Mouse (Mus musculus) NIH3T3 (cell line): ENCODE results near the gene Camkmt.

Experiments used
- DNase-seq: peaks from one replicate; pipeline ENCODE4 v3.0.0-alpha.2; 2012; ENCODE audit warnings: low read depth

Camkmt gene

DNA sequence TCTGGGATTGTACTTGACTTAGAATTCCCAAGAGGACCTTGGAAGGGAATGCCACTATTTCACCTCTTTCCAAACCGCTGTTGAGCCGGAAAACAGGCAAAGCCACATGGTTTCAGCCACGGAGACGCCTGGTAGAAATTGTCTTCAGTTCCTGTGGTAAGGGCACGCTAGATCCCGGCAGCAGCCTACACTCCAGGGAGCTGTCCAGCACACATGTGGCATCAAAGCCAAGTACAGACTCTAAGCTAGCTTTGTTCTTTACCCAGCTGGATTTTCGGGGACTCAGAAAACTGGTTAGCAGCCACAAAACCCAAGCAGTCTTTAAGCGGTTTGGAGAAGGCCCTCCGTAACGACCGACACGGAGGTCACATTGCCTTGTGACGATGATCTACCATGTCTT is 281.7 kb downstream of the Camkmt start:
- DNase-seq: peak; percentile 30

DNA sequence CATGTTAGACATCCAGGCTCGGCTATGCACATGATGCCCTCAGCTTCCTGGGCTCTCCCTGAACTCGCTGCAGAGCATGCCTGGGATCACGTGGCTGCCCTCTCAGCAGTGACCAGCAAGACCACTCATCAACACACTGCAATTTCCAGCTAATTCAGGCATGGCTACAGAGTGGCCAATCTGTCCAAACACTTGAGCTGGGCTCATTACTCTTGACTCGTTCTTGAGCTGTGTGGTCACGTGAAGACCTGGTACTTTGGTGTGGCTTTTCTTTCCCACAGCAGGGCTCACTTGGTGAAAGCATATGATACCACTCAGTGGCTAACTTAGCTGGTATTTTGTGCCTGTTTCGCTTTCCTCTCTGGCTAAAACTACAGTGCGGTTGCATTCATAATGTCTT is 282.2 kb downstream of the Camkmt start:
- no peak for DNase-seq

DNA sequence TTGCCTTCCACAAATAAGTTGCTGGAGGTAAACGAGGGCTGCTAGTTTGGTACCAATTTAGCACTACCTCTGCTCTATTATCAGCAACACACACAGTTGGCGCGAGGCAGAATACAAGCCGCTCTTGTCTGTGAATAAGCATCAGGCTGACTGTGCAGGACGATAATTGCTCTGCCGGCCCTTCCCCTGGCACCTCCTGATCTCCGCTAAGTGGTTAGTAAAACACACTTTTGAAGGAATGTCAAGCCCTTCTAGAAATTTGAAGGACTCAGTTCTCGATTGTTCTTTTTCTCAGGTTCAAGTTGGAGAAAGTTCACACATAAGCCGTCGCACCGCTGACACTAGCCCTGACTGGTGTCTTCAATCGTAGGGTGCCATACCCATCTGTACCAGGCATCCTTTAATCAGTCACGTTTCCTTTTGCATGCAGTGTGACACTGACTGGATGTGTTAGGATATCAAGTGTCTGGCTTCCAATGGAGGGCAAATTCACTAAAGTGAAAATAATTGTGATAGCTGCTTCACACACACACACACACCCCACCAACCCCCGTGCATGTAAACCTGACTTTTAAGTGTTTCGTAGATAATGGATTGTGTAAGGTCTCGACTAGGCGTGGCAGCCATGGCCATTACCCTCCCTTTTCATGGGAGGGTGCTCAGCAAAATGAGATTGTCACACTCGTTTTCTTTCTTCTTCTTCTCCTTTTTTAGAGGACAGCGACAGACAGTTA is 283.9 kb downstream of the Camkmt start:
- DNase-seq: no peak

DNA sequence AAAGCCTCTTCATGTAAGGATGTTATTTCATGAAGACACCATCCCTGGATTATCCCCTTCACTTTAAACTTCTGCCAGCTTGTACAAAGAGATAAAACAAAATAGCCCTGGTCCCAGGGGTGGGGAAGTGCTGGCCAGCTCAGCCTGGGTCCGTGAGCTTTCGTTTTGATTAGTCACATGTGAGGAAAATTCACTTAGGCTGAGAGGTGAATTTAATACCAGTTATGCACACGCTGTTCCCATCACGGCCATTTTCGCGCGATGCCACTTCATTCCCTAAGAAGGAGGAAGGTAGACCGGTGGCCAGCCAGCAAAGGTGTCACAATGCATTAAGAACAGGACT is 284.5 kb downstream of the Camkmt start:
- no peak for DNase-seq

DNA sequence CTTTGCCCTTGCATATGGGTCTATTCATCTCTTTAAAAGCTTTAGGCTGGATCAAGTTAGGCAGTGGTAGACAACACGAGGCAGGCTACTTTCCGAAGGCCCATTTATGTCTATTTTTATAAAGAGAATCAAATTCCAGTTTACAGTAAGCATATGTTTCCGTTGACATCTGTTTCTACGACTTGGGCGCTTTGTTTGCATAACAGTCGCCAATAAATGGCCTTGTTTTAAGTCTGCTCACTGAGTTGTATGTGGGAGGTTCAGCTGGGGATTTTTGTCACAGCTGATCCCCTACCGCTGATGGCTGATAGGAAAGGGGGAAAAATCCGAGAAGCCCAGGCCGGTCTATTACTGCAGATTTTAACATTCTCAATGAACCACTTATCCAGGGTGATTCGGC is 285.2 kb downstream of the Camkmt start:
- DNase-seq: no peak

DNA sequence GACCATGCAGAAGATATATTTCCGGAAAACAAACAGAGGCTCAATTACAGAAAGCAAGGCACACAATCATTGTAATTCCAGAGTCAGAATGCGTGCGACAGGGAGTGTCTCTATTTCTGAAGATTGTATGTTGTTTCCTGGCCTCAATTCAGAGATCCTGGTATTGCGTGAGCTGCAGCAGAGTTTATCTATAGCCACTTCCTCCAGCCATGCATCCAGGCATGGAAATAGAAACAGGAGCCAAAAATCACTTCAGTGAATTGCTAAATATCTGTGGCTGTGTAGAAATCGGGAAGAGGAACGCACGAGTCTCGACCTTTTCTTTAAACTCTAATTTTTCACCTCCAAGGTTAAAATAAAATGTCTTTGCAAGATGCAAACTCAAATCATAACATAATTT is 287.1 kb downstream of the Camkmt start:
- no peak for DNase-seq

DNA sequence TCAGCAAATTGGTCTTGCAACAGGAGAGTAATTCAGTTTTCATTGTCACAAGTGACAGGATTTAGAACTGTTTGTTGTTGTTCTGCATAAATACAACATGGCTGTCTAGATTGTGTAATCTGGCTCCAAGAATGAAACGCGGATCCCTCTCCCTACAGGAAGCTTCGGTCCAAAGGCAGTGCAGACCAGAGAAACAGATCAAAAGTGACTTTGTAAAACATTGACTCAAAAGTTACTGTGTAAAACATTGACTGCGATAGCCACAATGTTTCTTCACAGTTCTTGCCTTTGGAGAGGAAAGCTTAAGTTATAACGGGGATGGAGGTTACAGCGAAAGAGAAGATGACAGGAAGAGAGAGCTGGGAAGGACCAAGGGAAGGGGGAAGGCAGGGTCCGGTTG is 288.7 kb downstream of the Camkmt start:
- no peak for DNase-seq

DNA sequence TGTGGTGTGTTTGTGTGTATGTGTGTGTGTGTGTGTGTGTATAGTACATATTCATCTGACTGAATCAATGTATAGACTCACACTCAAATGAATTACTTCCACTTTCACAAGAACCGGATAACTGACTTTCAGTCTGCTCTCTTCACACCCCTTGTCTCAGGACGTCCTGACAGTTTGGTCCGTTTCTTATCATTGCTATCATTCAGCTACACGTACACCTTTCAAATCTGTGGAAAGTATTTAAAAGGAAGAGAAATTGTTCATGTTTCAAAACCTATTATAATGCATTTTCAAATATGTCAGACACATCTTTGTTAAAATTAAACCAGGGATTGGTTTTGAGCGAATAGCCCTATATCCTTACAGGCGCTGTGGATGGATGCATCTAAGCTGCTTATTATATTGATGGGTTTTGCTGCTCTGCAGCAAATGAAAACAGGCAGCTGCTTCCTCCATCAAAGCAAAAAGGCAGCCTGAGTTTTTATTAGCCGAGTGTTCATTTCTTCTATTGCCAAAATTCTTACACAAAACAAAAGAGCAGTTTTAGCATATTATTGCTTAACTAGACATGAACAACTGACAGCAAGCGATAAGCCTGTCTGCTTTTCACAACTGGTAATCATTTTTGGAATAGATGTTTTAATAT is 291.3 kb downstream of the Camkmt start:
- DNase-seq: no peak

DNA sequence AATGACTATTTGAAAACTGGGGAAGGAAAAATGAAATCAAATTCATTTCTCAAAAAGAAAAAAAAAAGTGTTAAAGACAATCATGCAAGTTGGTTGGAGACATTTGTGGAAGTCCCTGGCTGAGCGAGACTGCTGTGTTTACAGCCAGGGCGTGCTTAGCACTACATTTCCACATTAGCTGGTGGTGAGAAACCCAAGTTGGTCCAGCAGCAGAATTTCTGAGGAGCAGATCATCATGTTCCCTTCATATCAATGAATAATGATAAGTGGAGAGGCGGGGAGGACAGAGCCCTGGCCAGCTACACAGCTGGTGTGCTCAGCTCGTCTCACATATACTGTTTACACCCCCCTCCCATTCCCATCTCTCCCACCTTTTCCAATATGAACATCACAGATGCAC is 292.0 kb downstream of the Camkmt start:
- no peak for DNase-seq

DNA sequence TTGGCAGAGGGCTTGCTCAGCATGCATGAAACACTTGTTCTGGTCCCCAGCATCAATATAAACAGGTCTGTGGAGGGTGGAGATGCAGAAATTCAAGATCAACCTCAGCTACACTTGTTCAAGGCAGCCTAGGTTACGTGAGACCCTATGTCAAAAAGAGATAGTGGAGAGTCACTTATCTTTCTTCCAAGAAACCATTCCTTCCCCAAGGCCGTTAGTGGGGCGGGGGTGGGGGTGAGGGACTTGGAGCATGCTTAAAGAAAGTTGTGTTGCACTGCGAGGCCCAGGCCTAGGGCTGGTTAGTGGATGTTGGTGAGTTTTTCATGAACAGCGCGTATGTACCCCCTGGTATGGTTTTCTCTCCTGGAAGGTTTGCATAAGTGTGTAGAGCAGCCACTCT is 292.6 kb downstream of the Camkmt start:
- no peak for DNase-seq

DNA sequence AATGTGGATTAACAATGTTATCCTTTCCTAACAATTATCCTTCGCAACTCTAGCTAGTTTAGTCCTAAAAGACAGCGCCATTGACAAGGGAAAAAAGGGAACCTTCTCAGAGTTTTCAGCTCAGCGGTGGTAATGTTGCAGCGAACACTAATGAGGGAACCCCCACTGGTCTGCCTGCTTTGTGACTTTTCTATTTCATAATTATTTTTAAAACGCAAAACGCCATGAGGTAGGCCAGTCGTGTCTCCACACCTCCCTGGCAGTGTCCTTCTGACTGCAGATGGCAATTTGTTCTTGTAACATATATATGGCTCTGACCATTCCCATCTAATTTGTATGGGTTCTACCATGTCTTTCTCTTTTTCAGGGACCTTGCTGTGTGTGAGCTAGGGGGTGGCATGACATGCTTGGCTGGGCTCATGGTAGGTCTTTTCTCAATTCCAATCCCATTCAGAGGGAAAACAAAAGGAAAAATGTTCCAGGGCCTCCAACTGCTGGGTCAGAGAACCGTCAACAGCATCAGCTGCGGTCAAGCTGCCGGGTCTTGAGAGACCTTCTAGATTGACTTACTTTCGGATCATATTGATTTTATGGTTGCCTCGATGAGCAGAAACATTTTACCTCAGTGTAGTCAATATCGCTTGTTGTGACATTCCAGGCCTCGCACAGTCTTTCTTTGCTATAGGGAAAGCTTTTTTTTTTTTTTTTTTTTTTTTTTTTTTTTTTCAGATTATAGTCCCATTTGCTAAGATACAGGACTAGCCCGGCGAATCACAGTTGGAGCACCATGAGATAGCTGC is 302.9 kb downstream of the Camkmt start:
- DNase-seq: no peak

DNA sequence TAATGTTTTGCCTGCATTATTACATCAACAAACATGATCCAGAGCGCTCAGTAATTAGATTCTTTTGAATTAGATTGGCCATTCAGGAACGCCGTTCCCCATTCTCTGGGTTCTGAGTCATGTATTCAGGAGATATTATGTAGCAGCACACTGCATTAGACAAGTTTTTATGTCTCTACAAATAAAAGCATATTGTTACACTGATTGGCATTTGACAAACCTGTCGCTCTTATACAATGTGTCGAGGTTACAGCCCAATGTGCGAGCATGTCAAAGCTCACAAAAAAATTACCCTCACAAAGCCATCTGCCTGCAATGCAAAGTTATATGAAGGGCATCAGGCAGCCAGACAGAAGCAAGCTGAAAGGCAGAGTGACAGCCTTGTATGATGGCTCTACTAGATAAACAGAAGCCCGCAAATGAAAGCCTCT is 303.6 kb downstream of the Camkmt start:
- DNase-seq: no peak

DNA sequence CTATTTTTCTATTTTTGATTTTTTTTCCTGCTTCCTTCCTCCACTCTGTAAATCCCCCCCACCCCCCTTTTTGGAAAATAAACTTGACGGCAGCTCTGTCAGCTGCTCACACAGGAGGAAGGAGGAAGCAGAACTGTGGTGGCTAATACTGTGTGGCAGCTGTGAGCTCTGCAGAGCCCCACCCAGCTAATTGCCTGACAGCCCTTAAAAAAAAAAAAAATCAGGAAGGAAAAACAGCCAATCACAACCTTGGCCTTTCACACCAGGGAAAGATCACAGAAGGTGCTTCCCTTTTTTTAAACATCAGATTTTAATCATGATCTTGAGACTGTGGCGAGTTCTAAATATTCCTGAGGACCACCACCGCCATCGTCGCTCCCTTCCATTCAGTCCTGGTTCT is 305.1 kb downstream of the Camkmt start:
- DNase-seq: no peak

DNA sequence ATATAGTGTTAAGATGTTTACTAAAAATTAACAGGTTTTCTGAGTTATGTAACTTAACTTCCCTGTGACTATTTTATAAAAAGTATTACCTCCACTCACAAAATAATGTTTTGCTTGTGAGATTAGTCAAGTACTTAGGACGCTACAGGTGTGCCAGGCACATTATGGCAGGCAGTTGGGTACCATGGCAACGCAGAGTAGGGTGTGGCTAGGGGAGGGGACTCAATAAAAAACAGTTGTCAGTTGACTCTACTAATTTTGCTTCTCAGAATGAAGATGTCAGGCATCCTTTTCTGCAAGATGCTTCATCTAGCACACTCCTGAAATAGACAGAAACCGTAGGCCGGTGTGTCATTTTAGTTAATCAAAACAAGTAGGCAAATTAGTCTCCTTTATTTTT is 310.4 kb downstream of the Camkmt start:
- DNase-seq: no peak

DNA sequence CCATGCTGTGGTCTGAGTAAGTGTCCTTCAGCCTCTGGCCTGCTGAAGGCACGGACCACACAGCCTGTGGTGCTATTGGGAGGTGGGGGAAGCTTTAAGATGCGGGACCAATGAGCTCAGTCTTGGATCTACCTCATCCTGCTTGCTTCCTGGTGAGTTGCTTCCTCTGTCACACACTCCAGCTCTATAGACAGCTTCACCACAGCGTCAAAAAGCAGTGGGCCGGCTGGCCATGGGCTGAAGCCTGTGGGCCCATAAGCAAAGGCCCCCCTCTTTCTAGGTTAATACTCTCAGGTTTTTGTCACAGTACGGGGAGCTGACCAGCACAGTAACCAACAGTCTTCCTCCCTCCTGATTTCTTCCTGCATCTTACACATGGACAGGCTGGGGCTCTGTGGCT is 314.8 kb downstream of the Camkmt start:
- DNase-seq: no peak

DNA sequence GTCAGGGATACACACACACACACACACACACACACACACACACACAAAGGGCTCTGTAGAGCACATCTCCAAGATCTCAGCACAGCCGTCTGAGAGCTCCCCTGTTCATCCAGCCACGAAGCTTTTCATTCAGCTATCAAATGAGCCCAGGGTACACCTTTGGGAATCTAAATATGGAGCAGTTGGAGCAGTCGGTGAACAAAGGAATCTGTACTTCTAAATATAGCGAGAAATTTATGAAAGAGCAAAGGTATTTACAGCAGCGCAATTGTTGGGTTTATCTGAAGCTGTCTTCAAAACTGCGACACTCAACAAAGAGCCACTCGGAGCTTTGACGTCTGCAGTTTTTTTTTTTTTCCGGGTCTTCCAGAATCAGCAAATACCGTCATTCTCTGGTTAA is 315.8 kb downstream of the Camkmt start:
- DNase-seq: no peak

DNA sequence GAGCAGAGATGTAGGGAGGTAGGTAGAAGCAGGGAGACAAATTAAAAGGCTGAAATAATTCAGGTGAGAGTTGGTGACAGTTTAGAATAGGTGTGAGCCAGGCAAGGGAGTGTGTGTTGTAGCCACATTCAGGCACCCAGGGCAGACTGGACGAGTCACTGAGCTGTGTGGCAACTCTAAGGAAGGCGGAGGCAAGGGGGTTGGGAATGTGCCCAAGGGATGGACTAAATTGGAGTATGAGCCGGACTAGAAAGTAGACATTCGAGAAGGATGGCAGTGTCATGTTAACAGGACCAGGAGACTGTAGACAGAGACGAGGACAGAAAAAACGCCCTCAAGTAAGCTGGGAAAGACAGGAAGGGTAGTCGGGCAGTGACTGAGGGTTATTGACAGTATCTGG is 338.5 kb downstream of the Camkmt start:
- DNase-seq: no peak

DNA sequence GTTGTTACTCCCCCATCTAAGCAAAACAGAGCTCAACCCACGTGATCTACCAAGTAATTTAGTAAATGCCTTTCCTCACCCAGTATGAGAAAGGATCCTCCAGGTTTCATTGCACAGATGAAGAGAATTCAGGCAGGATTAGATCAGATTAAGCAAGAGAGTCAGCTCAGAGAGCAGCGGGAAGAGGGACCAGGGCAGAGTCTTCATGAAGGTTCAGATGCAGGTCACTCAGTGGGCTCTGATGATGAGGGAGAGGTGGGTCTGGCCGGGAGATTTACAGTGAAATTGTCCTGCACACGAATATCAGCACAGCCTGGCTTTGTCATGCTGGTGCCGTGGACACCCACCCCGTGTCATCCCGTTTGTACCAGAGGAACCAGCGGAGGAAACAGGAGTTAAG is 342.6 kb downstream of the Camkmt start:
- no peak for DNase-seq

DNA sequence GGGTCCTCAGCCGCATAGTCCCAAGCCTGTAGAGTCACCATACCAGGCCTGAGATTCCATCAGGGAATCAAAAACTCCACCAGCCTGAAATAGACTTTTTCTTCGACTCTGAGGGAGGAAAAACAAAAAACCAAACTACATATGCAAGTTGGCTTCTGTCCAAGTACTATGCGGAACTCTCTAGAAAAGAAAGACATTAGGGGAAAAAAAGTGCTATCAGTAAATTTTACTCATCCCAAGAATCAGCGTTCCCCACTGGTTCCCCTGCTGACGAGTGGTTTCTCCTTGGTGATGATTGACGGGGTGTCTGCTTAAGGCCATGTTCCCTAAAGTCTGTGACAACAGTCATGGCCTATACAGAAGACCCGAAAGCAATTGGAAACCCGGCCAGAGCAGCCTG is 352.7 kb downstream of the Camkmt start:
- no peak for DNase-seq

DNA sequence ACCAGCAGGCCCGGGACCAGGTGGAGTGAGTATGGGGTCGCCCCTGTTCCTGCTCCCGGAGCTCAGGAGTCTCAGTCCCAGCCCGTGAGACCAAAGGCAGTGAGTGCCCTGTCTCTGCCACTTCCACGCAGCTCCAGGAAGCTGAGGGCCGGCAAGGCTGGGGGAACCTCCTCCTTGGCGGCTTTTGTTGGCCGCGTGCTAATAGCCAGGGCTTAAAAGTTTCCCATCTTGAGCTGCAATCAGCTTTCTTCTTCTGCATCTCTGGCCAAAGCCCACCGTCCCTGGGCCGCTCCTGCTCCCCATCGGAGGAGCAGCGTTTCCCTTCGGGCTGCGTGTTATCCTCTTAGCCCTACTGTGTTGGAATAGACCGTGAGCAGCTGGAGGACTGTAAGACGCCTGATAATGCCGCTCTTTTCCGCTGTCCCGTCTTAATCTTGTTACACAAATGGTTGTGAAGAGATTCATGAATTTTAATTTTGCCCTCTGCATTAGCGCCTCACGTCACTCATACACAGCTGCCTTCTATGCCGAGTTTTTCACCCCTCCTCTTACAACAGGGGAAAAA is 364.1 kb downstream of the Camkmt start:
- no peak for DNase-seq

DNA sequence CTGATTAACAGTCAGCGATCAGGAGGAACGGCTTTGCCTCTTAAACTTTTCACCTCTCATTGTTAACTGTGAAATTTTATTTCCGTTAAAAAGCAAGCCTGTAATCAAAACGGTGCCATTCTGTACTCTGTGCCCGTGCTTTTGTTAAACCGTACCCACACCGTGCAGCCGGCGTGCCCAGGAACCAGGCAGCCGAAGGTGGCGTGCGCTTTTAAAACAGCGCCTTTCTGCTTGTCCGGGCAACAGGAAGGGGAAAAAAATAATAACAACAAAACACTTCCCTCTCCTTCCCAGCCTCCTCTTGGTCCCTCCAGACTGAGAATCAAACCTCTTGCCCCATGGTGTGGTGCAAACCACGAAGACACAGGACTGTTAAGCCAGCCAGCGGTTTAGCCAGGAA is 364.7 kb downstream of the Camkmt start:
- DNase-seq: no peak

DNA sequence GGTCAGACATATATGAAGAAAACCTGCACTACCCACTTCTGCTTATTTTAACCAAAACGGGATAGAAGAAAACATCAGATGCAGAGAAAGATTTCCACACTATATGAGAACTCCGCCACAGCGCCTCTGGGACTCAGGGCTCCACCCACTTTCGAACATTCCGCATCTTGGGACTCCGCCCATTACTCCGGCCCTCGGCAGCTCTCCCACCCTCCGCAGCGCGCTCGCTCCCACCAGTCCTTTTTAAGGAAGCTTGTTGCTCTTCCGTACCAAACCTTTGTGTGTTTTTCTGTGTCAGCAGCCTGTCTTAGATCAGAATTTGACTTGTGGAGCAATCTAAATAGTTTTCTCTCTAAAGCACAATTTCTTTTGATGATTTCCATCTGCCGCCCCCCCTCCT is 367.7 kb downstream of the Camkmt start:
- DNase-seq: no peak

DNA sequence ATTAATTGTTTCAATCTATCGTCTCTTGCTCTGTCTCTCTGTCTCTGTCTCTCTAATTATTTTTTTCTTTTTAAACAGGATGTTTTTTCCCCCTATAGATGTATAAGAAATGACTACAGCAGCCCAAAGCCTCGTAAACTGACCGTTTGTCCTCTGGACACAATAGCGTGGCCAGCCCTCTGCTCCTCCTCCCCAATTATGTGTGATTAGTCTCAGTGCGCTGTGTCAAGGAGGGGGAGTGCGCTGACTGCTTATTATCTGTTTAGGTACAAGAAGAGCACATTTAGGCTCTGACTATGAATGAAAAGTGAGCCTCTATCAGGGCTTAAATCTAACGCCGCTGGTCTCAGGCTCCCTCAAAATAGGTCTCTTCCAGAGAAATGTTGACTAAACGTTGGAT is 368.2 kb downstream of the Camkmt start:
- no peak for DNase-seq
